Mouse (Mus musculus): ENCODE results near the gene Fsd1. TPM values are rescaled to one million over a fixed set of nuclear protein-coding genes. Genes with fewer than 3 reads are reported as not detected.

The Fsd1 gene
- total RNA-seq, 2 experiments from 2014 or later: not detected

DNA sequence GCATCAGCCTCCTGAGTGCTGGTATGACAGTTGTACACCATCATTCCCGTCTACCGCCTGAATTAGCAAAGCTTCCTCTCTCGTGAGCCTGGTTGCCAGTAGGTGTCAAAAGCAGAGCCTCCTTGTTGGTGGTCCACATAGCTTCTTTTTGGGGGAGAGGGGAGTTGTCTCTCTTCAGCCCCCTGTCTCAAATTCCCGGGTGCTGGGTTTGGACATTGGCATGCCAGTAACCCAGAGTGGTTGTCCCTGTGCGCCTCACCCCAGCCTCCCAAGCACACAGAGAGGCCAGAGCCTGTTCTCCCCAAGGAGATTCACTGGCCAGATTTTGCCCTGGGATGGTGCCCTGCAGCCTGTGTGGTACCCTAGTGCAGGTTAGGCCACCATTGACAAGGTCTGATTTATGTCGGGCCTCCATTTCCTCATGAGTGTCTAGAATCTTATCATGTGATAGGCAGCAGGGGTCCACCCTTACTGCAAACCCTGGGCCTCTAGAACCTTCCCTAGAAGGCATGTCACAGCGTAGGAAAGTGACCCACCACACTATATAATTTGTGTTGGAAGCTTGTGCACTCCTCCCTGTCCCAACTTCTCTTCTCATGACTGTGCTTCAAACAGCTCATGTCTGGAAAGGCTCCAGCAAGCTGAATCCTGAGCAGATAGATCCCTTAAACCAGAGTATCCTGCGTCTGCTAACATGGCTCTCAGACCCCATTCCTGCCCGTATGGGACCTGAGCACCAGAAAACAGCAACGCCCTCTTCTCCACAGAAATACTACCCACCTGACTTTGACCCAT lies 26.2 kb upstream of the Fsd1 start:
- 0 out of 2 replicates have a peak, but pooled peaks have one; percentile 2 for ATAC-seq (replicated peaks; ENCODE audit: low FRiP score, poor library complexity, severe bottlenecking)

- no peak for ATAC-seq (replicated peaks; ENCODE audit: low FRiP score, poor library complexity, severe bottlenecking)
Measured at GRCm38 (mm10) chr17:55960791-55961190, 25.5 kb upstream of the Fsd1 start.

- ATAC-seq (replicated peaks; ENCODE audit: low FRiP score, poor library complexity, severe bottlenecking): no peak
Measured at GRCm38 (mm10) chr17:55961631-55962030, 24.7 kb upstream of the Fsd1 start.

- ATAC-seq (replicated peaks; ENCODE audit: low FRiP score, poor library complexity, severe bottlenecking): no peak
Measured at GRCm38 (mm10) chr17:55963171-55963570, 23.1 kb upstream of the Fsd1 start.

- ATAC-seq (replicated peaks; ENCODE audit: low FRiP score, poor library complexity, severe bottlenecking): no peak
Measured at GRCm38 (mm10) chr17:55964496-55964895, 21.8 kb upstream of the Fsd1 start.

DNA sequence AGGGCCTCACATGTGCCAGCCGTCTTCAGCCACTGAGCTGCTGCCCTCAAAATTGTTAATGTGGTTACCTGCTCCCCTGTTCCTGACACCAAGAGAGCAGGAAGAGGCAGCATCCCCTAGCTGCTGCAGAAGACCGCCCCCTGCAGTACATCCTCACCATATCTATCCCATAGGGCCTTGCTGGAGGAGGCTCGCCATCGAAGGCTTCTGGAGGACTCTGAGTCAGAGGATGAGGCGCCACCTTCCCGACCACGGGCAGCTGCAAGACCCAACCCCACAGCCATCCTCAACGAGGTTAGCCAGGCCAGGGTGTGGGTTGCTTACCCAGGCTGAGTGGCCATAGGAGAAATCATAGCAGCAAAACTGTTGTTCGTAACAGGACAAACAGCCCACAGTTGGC lies 21.3 kb upstream of the Fsd1 start:
- ATAC-seq (replicated peaks; ENCODE audit: low FRiP score, poor library complexity, severe bottlenecking): no peak

- no peak for ATAC-seq (replicated peaks; ENCODE audit: low FRiP score, poor library complexity, severe bottlenecking)
Measured at GRCm38 (mm10) chr17:55967186-55967585, 19.1 kb upstream of the Fsd1 start.

GRCm38 (mm10) chr17:55968210-55968609 lies 18.1 kb upstream of the Fsd1 start:
- ATAC-seq (replicated peaks; ENCODE audit: low FRiP score, poor library complexity, severe bottlenecking): no peak

DNA sequence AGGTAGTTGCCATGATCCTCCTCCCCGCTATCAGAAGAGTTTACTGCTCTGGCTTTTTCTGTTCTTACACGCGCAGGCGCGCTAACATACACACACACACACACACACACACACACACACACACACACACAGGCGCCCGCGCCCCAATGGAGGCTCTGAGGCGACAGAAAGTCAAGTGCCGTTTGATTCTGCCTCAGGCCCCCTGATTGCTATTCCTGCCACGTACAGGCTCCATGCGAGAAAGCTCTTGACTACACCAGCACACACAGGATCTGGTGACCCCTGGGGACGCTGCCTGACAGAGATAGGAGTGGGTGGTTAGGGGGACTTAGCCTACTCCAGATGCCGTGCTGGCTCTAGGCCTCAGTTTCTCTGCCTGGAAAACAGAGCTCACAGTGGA lies 16.7 kb upstream of the Fsd1 start:
- ATAC-seq (replicated peaks; ENCODE audit: low FRiP score, poor library complexity, severe bottlenecking): no peak

DNA sequence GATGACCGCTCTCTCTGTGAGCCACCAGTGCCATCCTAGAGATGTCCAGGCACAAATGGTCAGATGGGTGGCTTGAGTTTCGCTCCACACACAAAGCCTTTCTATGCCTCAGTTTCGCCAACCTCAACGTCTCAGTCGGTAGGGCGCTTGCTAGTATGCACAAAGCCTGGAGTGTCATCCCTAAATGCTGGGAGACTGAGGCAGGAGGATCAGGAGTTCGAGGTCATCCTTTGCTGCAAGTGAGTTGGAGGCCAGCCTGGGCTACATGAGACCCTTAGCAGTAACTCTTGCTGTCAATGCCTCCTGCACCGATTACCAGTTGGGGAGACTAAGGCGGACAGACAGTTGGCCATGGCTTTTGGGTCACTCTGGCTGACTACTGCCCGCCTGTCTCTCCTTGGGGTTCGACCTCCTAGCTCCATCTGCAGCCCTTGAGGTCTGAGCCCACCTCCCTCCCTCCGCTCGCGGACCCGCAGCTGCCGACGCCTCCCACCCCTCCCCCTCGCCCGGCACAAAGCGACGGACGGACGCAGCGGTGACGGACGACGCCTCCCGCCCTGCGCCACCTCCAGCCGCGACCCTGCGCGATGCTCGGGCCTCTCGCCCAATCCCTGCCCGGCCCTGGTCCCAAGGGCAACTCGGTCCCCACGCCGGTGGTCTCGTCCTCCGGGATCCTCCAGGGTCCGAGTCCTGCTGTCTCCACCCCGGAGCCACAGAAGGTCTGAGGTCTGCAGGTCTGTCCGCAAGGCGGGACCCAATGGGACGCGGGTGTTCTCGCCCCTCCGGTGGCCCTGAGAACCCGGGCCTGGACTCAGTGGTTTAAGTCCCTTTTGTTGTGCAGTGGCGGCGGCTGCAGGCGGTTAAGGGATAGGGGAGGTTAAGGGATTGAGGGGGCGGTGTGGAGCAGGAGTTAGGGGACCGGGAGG lies 16.1 kb upstream of the Fsd1 start, which contains the start of gene Shd:
Gene Shd, plus strand, starts transcription at position 502 of the 926 bp plus-strand sequence.
- ATAC-seq (replicated peaks; ENCODE audit: low FRiP score, poor library complexity, severe bottlenecking): no peak

DNA sequence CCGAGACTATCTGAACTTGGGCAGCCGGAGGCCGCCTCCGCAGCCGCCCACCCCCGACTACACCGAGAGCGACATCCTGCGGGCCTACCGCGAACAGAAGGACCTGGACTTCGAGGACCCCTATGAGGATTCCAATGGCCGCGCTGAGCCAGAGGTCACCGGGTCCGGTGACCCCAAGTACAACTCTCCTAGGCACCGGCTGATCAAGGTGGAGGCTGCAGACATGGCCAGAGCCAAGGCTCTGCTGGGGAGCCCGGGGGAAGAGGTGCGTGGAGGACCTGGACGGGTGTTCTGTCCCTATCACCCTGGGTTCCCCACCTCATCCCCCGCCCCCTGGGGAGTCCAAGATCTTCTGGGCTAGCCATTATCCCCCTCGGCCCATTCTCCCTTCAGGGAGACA lies 14.9 kb upstream of the Fsd1 start:
- no peak for ATAC-seq (replicated peaks; ENCODE audit: low FRiP score, poor library complexity, severe bottlenecking)

GRCm38 (mm10) chr17:55976255-55976862 lies 9.9 kb upstream of the Fsd1 start:
- 0 out of 2 replicates have a peak, but pooled peaks have one; percentile 47 for ATAC-seq (replicated peaks; ENCODE audit: low FRiP score, poor library complexity, severe bottlenecking)

- ATAC-seq (replicated peaks; ENCODE audit: low FRiP score, poor library complexity, severe bottlenecking): no peak
Measured at GRCm38 (mm10) chr17:55977301-55977700, 9.0 kb upstream of the Fsd1 start.

- ATAC-seq (replicated peaks; ENCODE audit: low FRiP score, poor library complexity, severe bottlenecking): no peak
Measured at GRCm38 (mm10) chr17:55990278-55990898, 4.1 kb downstream of the Fsd1 start.

- ATAC-seq (replicated peaks; ENCODE audit: low FRiP score, poor library complexity, severe bottlenecking): no peak
Measured at GRCm38 (mm10) chr17:55996007-55996406, 9.7 kb downstream of the Fsd1 start.

DNA sequence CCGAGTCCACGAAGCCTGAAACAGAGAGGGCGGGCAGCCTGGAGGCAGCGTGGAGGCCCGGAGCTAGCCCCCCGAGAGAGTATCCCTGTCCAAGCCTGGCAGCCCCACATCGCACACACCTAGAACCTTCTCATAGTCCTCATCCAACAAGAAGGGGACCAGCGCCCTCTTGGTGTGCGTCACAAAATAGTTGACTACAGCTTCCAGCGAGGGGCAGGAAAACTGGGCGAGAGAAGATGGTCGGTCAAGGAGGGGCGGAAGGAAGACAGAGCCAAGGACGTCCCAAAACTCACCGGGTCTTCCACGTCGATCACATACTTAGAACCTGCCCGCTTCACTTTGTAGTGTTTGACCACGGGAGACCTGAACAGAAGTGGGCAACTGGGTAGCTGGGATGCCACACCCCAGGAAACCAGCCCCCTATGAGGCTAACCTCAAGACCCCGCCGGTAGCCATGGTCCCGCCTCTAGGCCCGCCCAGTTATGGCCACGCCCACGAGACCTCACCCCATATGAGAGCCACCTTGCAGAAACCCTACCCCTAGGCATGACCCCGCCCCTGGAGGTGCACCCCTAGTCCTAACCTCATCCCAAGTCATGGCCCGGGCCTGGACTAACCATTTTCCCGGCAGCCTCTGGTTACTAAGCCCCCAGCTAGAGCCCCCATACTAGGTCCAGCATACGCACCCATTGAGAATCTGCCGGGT lies 13.6 kb downstream of the Fsd1 start:
- ATAC-seq (replicated peaks; ENCODE audit: low FRiP score, poor library complexity, severe bottlenecking): no peak

DNA sequence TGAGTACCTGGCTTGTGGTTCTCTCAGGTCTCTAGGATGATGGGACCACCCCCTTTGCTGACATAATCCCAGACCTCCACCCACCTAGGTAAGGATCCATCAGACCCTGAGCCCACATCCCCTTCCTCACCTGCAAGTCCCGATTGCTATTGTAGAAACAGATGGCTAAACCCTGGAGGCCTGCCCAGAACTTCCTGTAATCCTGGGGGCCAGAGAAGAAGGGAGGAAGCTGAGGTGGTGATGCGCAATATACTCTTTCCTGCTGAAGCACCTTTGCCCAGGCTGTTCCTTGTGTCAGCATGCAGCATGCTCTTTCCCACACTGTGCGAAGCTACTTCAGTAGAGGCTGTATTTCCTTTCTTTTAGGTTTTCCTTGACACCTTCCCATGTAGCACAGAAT lies 16.7 kb downstream of the Fsd1 start:
- ATAC-seq (replicated peaks; ENCODE audit: low FRiP score, poor library complexity, severe bottlenecking): no peak

GRCm38 (mm10) chr17:56005415-56006061 lies 19.2 kb downstream of the Fsd1 start, which contains the start of the genes Stap2 and Mpnd:
TSS of gene Stap2 (minus strand) at chr17:56005584.
TSS of gene Mpnd (plus strand) at chr17:56005711.
- no peak for ATAC-seq (replicated peaks; ENCODE audit: low FRiP score, poor library complexity, severe bottlenecking)

- ATAC-seq (replicated peaks; ENCODE audit: low FRiP score, poor library complexity, severe bottlenecking): no peak
Measured at GRCm38 (mm10) chr17:56006956-56007355, 20.6 kb downstream of the Fsd1 start.

Measured in erythroblast, adult 5-6 weeks (primary cell).